Mouse (Mus musculus) heart, embryonic 13.5 days (tissue): ENCODE measurements around the gene Fam19a3. TPM values are rescaled to one million over a fixed set of nuclear protein-coding genes. Genes with fewer than 3 reads are reported as not detected.

Source experiments
- ATAC-seq: fragments of 200-750 bp; cut with Nextera tagmentation; 2 replicates; pipeline ENCODE4 v1.8.0; 2017; ENCODE audit warnings: moderate TSS enrichment; ENCODE audit not compliant: insufficient number of reproducible peaks, low FRiP score, low TSS enrichment; ENCODE audit errors: extremely low read depth
- H3K27ac ChIP-seq: fragments of 300-500 bp; sonication (generic); replicated peaks from 2 replicates; pipeline ENCODE4 v1.5.1; 2015; ENCODE audit warnings: moderate library complexity, mild to moderate bottlenecking, inconsistent platforms
- H3K27me3 ChIP-seq: fragments of 300-500 bp; sonication (generic); replicated peaks from 2 replicates; pipeline ENCODE4 v1.6.1; 2015; ENCODE audit warnings: mild to moderate bottlenecking, inconsistent platforms
- H3K36me3 ChIP-seq: fragments of 300-500 bp; sonication (generic); 2 replicates; pipeline ENCODE4 v1.6.1; 2015; ENCODE audit warnings: mild to moderate bottlenecking, inconsistent platforms
- H3K4me1 ChIP-seq: fragments of 300-500 bp; sonication (generic); 2 replicates; pipeline ENCODE4 v1.6.1; 2015; ENCODE audit warnings: inconsistent platforms
- H3K4me2 ChIP-seq: fragments of 300-500 bp; sonication (generic); 2 replicates; pipeline ENCODE4 v1.6.1; 2015; ENCODE audit warnings: inconsistent platforms, mild to moderate bottlenecking, moderate library complexity
- H3K4me3 ChIP-seq: fragments of 300-500 bp; sonication (generic); 2 replicates; pipeline ENCODE4 v1.5.1; 2015; ENCODE audit warnings: moderate library complexity, mild to moderate bottlenecking, inconsistent platforms
- H3K9ac ChIP-seq: fragments of 300-500 bp; sonication (generic); 2 replicates; pipeline ENCODE4 v1.6.1; 2015; ENCODE audit warnings: inconsistent platforms, mild to moderate bottlenecking, moderate library complexity
- H3K9me3 ChIP-seq: fragments of 300-500 bp; sonication (generic); 2 replicates; pipeline ENCODE4 v1.6.1; 2016; ENCODE audit warnings: inconsistent platforms
- WGBS: fragments of 180-500 bp; shearing (Covaris S2); methylation state at CpG from one replicate; pipeline ENCODE4 v1.1.7; 2015; ENCODE audit warnings: mixed read lengths; 5-methylcytosine and 5-hydroxymethylcytosine counted together
- polyA plus RNA-seq: library from polyadenylated mRNA; unstranded; fragments of >200 nt; fragmentation: Nextera tagmentation; extraction: Ambion mirVana; gene quantifications from 2 replicates; pipeline ENCODE4 v1.2.1, GENCODE M21; 2015

Fam19a3 gene
- polyA plus RNA-seq, 1 experiment from 2014 or later, result 0.96 TPM

DNA sequence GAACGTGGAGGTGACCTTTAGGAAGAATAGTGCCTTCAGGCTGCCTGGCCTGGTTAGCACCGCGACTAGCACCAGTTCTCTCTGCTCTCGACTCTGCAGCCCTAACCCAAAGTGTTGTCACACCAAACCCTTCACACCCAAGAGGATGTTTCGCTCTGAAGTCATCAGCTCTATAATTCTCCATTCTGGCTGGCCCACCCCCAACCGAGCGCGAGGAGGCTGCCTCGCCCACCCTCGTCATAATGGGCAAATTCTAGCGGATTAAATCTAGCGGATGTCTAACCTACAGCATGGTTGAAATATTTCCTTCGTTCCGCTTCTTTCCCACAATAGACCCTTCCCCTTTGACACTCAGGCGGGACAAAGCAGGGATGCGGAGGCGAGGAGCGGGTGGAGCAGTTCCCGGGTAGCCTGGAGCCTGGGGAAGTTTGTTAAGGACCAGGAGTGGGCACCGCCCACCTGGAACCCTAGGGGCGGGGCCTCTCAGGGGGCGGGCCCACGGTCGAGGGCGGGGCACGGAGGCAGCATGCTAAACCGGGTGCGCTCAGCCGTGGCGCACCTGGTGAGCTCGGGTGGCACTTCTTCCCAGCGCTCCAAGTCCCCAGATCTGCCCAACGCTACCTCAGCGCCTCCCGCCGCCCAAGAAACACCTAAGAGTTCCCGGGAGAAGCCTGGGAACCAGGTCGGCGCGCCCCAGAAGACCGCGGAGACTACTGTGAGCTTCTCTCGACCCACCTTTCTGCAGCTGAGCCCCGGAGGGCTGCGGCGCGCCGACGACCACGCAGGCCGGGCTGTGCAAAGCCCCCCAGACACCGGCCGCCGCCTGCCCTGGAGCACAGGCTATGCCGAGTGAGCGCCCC is 849 bp downstream of the Fam19a3 start, which contains the start of gene Ppm1j:
Ppm1j (plus strand) TSS at position 496 of the 860 bp plus-strand sequence.
- under 1% methylated on average over 56 of the region's 56 CpGs for WGBS
- ATAC-seq, result peak; percentile 59; the same call in 1 of the 2 replicates
- peaks cover 7% of the 10 kb centered on the region for H3K36me3 ChIP-seq
- H3K27me3 ChIP-seq, result peaks cover 68% of the 10 kb centered on the region
- H3K4me3 ChIP-seq, result peak within 1 kb of the TSS; percentile 79
- H3K9me3 ChIP-seq, result no peaks in the 10 kb centered on the region
- peak within 1 kb of the TSS; percentile 100 for H3K4me2 ChIP-seq
- H3K9ac ChIP-seq, result peak within 1 kb of the TSS; percentile 92
- peaks cover 53% of the 10 kb centered on the region for H3K4me1 ChIP-seq
- H3K27ac ChIP-seq, result peak within 1 kb of the TSS; percentile 87

DNA sequence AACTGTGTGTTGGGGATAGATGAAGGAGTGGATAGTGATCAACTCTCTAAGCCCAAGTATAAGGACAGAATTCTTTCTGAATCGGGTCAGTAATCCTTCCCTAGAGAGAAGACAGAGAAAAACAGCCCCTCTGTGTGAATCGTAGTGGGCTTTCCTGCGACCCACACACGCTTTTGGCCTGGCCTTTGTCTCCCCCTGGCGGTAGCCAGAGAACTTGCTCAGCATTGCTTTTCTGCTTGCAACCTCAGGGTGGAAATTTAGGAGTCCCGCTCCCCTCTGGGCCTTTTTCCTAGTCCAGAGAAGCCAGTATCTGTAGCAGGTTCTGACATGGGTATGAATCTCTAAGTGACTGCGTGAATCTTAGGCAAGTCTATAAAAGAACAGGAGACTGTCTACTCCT is 1.7 kb downstream of the Fam19a3 start:
- ATAC-seq, result no peak
- 2% methylated on average over 7 of the region's 7 CpGs for WGBS
- H3K27ac ChIP-seq, result no peak overlapping the region
- peak overlapping the region; percentile 100 for H3K4me2 ChIP-seq
- no peak overlapping the region for H3K9ac ChIP-seq
- no peaks in the 10 kb centered on the region for H3K36me3 ChIP-seq
- no peaks in the 10 kb centered on the region for H3K9me3 ChIP-seq
- H3K4me3 ChIP-seq, result no peak overlapping the region
- peaks cover 53% of the 10 kb centered on the region for H3K4me1 ChIP-seq
- peaks cover 72% of the 10 kb centered on the region for H3K27me3 ChIP-seq

DNA sequence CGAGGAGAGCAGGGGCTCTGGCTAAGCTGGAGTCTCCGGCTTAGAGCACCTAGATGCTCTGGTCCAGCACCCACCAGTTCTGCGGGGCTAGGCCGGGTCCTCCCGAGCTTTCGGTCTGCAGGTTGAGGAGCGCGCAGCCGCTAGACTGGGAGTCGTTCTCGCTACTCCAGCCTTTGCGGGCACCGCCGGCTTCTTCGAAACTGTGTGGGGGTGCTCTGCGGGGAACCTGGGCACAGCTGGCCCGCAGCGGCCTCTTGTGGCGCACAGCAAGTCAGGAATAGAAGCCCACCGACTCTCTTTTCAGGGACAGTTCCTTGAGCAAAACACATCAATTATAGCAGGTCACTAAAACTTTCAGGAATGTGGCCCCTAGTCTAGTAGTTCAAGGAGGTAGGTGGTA is 4.3 kb downstream of the Fam19a3 start:
- ATAC-seq, result no peak
- Histone ChIP-seq H3K4me2 (peak overlapping the region; percentile 86), H3K9me3 (no peaks in the 10 kb centered on the region), H3K27ac (no peak overlapping the region), H3K36me3 (no peaks in the 10 kb centered on the region), H3K4me1 (peaks cover 36% of the 10 kb centered on the region), H3K4me3 (peak overlapping the region; percentile 55), H3K9ac (peak overlapping the region; percentile 81), H3K27me3 (peaks cover 69% of the 10 kb centered on the region)
- 2% methylated on average over 20 of the region's 20 CpGs for WGBS

DNA sequence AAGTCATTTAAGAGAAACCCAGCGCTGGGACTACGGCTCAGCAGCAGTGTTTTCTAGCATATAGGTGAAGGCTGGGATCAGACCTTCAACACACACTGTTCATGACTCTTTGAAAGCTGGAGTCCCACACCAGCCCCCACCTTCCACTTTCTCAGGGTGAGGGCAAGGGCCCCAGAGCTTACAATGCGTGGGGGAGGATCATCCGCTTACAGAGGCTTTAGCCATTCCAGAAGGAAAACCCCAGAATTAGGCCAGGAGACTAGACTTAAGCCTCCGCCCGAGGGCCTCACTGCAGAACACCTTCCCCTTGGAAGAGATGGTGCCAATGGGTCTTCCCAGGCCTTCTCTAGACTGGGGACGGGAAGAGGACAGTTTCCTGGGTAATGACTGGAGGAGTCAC is 8.3 kb downstream of the Fam19a3 start:
- Histone ChIP-seq H3K27me3 (peaks cover 45% of the 10 kb centered on the region), H3K36me3 (no peaks in the 10 kb centered on the region), H3K27ac (no peak overlapping the region), H3K4me2 (no peak overlapping the region), H3K9me3 (no peaks in the 10 kb centered on the region), H3K4me1 (peaks cover 12% of the 10 kb centered on the region; the same call in 1 of the 2 replicates), H3K9ac (no peak overlapping the region), H3K4me3 (no peak overlapping the region)
- no peak for ATAC-seq
- WGBS, result 78% methylated on average over 7 of the region's 7 CpGs

DNA sequence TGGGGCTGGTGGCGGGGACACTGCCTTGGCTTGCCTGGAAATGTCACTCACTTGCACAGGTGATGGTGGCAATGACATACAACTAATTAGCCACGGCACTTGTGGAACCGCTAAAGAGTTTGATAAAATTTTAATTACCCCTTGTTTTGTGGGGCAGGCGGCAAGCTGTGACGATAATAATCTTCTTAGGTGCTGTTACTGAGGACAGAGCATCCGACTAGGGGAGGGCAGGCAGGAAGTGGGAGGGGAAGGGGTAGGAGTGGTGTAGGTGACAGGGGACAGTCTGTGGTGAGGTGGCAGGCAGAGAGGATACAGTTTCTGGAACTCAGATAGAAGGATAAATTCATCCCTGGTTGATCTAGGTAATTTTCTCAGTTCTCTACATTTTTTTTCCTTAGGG is 10.2 kb downstream of the Fam19a3 start:
- Histone ChIP-seq H3K4me2 (no peak overlapping the region), H3K9ac (no peak overlapping the region), H3K27me3 (peaks cover 27% of the 10 kb centered on the region), H3K4me3 (no peak overlapping the region), H3K36me3 (no peaks in the 10 kb centered on the region), H3K4me1 (peaks cover 5% of the 10 kb centered on the region; the same call in 1 of the 2 replicates), H3K9me3 (no peaks in the 10 kb centered on the region), H3K27ac (no peak overlapping the region)
- no peak for ATAC-seq
- 55% methylated on average over 6 of the region's 6 CpGs for WGBS

DNA sequence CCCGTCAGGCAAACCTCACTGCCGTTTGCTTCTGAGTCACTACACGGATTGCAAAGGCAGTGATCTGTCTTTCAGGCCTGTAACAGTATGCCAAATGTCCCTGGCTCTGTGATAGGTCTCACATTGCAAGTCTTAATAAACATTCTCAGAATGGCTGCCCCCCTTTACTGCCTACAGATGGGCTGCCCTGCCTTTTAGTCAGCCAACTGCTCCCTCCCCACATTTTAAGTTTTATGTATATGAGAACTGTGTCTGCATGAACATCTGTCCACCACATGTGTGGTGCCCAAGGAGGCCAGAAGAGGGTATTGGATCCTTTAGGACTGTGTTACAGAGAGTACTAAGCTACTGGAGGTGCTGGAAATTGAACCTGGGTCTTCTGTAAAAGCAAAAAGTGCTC is 10.7 kb downstream of the Fam19a3 start:
- H3K36me3 ChIP-seq, result no peaks in the 10 kb centered on the region
- no peak overlapping the region for H3K27ac ChIP-seq
- peaks cover 5% of the 10 kb centered on the region; the same call in 1 of the 2 replicates for H3K4me1 ChIP-seq
- no peaks in the 10 kb centered on the region for H3K9me3 ChIP-seq
- 76% methylated on average over 3 of the region's 3 CpGs for WGBS
- H3K9ac ChIP-seq, result no peak overlapping the region
- H3K27me3 ChIP-seq, result peaks cover 22% of the 10 kb centered on the region
- H3K4me2 ChIP-seq, result no peak overlapping the region
- H3K4me3 ChIP-seq, result no peak overlapping the region
- no peak for ATAC-seq

DNA sequence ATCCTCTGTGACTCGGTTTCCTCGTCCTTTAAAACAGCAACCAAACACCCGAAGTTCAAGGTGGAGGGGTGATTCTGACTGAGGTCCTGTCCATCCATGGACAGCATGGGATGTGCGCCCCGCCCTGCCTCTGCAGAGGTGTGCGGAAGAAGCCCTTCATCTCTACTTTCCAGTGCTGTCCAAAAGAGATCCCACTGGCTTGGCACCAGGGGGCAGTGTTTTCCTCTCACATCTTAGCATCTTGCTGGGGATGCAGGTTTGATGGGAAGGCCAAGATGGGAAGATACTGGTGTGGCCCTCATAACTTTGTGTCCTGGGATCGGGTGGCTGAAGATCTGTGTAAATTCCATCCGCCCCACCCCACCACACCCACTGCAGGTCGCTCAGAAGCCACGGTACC is 11.6 kb downstream of the Fam19a3 start:
- WGBS, result 52% methylated on average over 10 of the region's 10 CpGs
- H3K27me3 ChIP-seq, result peaks cover 16% of the 10 kb centered on the region; the same call in 1 of the 2 replicates
- H3K9me3 ChIP-seq, result no peaks in the 10 kb centered on the region
- no peaks in the 10 kb centered on the region for H3K36me3 ChIP-seq
- H3K4me1 ChIP-seq, result peaks cover 5% of the 10 kb centered on the region; the same call in 1 of the 2 replicates
- no peak overlapping the region for H3K4me3 ChIP-seq
- no peak overlapping the region for H3K9ac ChIP-seq
- no peak overlapping the region for H3K27ac ChIP-seq
- no peak overlapping the region for H3K4me2 ChIP-seq
- no peak for ATAC-seq

DNA sequence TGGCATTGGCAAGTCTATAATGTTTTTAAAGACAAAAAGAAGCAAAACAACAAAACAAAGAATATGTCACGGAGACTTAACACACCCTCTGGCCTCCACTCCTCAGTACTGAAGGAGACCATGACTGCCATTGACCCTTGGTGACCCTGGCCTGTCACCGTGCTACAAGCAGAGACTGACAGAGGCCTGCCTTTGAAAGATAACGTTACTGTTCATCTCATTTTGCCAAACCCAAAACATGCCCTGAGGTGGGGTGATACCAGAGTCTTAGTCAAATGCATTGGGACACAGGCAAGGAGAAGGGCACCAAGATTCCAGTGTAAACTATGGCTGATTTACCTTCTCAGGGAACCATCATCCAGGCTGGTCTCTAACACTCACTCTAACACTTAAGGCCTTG is 12.5 kb downstream of the Fam19a3 start:
- WGBS, result 31% methylated on average over 3 of the region's 3 CpGs

DNA sequence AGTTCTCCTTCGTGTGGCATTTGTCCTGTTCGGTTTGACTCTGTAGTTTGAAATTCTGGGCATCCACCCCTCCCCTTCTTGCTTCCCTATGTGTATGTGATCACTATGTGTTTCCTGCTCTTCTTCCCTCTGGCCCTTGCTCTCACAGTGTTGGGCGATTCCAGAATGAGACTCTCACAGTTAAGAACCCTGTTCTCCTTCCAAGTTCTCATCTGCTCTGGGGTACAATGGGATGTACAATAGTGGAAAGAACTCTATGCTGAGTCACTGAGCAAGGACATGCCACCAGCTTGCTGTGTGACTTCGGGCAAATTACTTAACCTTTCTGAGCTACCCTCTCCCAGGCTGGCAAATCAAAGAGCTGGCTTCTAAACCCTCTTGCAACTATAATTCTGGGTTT is 13.9 kb downstream of the Fam19a3 start:
- ATAC-seq, result no peak
- Histone ChIP-seq H3K9ac (no peak overlapping the region), H3K27me3 (peaks cover 3% of the 10 kb centered on the region; the same call in 1 of the 2 replicates), H3K4me1 (peaks cover 1% of the 10 kb centered on the region; the same call in 1 of the 2 replicates), H3K4me3 (no peak overlapping the region), H3K27ac (no peak overlapping the region), H3K9me3 (no peaks in the 10 kb centered on the region), H3K4me2 (no peak overlapping the region), H3K36me3 (no peaks in the 10 kb centered on the region)
- whole genome bisulfite sequencing, result 71% methylated on average over 4 of the region's 4 CpGs

More for the DNA sequence above, 12.5 kb downstream of the Fam19a3 start:
- Histone ChIP-seq H3K4me2 (no peak overlapping the region), H3K9me3 (no peaks in the 10 kb centered on the region), H3K4me1 (peaks cover 5% of the 10 kb centered on the region; the same call in 1 of the 2 replicates), H3K27me3 (peaks cover 14% of the 10 kb centered on the region; the same call in 1 of the 2 replicates), H3K9ac (no peak overlapping the region), H3K36me3 (no peaks in the 10 kb centered on the region), H3K4me3 (no peak overlapping the region), H3K27ac (no peak overlapping the region)
- no peak for ATAC-seq

DNA sequence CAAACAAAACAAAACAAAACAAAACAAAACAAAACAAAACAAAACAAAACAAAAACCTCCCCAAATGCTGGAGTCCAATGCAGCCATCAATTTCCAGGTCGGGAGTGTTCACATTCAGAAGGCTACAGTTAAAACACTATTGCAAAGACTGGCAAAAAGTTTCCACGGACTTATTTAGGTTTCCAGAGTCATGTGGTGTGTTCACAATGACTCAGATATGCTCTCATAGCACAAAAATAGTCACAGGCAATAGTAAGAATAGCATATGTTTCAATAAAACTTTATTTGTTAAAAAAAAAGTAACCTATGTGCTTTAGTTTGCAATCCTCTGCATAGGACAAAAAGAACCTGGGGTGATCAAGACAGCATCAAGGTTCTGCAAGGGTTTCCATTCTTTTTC is 14.5 kb downstream of the Fam19a3 start:
- Histone ChIP-seq H3K9ac (no peak overlapping the region), H3K4me1 (peaks cover under 1% of the 10 kb centered on the region; the same call in 1 of the 2 replicates), H3K4me3 (no peak overlapping the region), H3K27me3 (no peaks in the 10 kb centered on the region; the same call in 1 of the 2 replicates), H3K36me3 (no peaks in the 10 kb centered on the region), H3K4me2 (no peak overlapping the region), H3K27ac (no peak overlapping the region), H3K9me3 (no peaks in the 10 kb centered on the region)
- ATAC-seq, result no peak
- WGBS, result 60% methylated on average over 2 of the region's 2 CpGs

DNA sequence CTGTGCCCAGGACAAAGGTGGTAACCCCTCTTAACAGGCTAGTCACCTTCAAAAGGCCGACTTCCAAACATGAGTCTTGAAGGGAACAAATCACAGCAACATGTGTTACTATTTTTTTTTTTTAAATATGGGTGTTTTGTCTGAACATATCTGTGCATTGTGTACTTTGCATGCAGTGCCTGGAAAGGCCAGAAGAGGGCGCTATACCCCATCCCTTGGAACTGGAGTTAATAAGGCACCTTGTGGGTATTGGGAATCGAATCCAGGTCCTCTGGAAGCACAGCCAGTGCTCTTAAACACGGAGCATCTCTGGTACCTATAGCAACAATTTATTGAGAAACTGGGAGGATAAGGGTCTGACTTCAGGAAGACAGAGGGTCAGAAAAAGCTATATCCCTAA is 16.6 kb downstream of the Fam19a3 start:
- Histone ChIP-seq H3K36me3 (no peaks in the 10 kb centered on the region), H3K4me1 (peaks cover 8% of the 10 kb centered on the region), H3K4me2 (no peak overlapping the region), H3K27me3 (0 out of 2 replicates have a peak, but pooled peaks cover 12% of the 10 kb centered on the region), H3K4me3 (no peak overlapping the region), H3K9me3 (no peaks in the 10 kb centered on the region), H3K9ac (no peak overlapping the region), H3K27ac (no peak overlapping the region)
- no peak for ATAC-seq
- 17% methylated on average over 4 of the region's 4 CpGs for WGBS
